Mouse (Mus musculus) liver, embryonic 16.5 days (tissue): ENCODE data around the gene Cstf3. TPM values are rescaled to one million over a fixed set of nuclear protein-coding genes. Genes with fewer than 3 reads are reported as not detected.

Experiments used
- ATAC-seq: fragments of 200-750 bp; cut with Nextera tagmentation; 2 replicates; pipeline ENCODE4 v1.8.0; 2017; ENCODE audit warnings: low read depth, mild to moderate bottlenecking, moderate number of reproducible peaks, moderate library complexity
- H3K27ac ChIP-seq: fragments of 300-500 bp; sonication (generic); 2 replicates; pipeline ENCODE4 v1.5.1; 2014; ENCODE audit warnings: mild to moderate bottlenecking, low read length
- H3K27me3 ChIP-seq: fragments of 300-500 bp; sonication (generic); 2 replicates; pipeline ENCODE4 v1.6.1; 2014; ENCODE audit warnings: low read depth, low read length, mixed read lengths; ENCODE audit not compliant: control insufficient read depth, insufficient read depth
- H3K36me3 ChIP-seq: fragments of 300-500 bp; sonication (generic); 2 replicates; pipeline ENCODE4 v1.6.1; 2014; ENCODE audit warnings: mild to moderate bottlenecking; ENCODE audit not compliant: control insufficient read depth, insufficient read depth
- H3K4me1 ChIP-seq: fragments of 300-500 bp; sonication (generic); 2 replicates; pipeline ENCODE4 v1.6.1; 2014; ENCODE audit warnings: low read depth, low read length, mixed read lengths; ENCODE audit not compliant: control insufficient read depth
- H3K4me2 ChIP-seq: fragments of 300-500 bp; sonication (generic); 2 replicates; pipeline ENCODE4 v1.6.1; 2014; ENCODE audit warnings: low read depth, low read length, mixed read lengths
- H3K4me3 ChIP-seq: fragments of 300-500 bp; sonication (generic); 2 replicates; pipeline ENCODE4 v1.5.1; 2014; ENCODE audit warnings: low read depth, mild to moderate bottlenecking, low read length
- H3K9ac ChIP-seq: fragments of 300-500 bp; sonication (generic); 2 replicates; pipeline ENCODE4 v1.6.1; 2014; ENCODE audit warnings: low read depth, low read length
- H3K9me3 ChIP-seq: fragments of 300-500 bp; sonication (generic); replicated peaks from 2 replicates; pipeline ENCODE4 v1.6.1; 2016; ENCODE audit warnings: low read length; ENCODE audit not compliant: control insufficient read depth
- WGBS: fragments of 180-500 bp; shearing (Covaris S2); extraction: QIAGEN DNeasy Blood & Tissue Kit; methylation state at CpG from one replicate; pipeline ENCODE4 v1.1.7; 2014; ENCODE audit not compliant: insufficient replicate concordance; 5-methylcytosine and 5-hydroxymethylcytosine counted together
- polyA plus RNA-seq: library from polyadenylated mRNA; unstranded; fragments of >200 nt; fragmentation: Nextera tagmentation; extraction: Ambion mirVana; gene quantifications from 2 replicates; pipeline ENCODE4 v1.2.1, GENCODE M21; 2015

Gene Cstf3
- polyA plus RNA-seq, 1 experiment from 2014 or later = 21.9 TPM

GRCm38 (mm10) chr2:104576216-104576615 lies 14.1 kb upstream of the Cstf3 start:
- no peak for ATAC-seq
- WGBS = 76% methylated on average over 5 of the region's 5 CpGs
- no peak overlapping the region for H3K27ac ChIP-seq

GRCm38 (mm10) chr2:104578021-104578420 lies 12.3 kb upstream of the Cstf3 start:
- Histone ChIP-seq H3K4me3 (no peak overlapping the region), H3K9me3 (no peaks in the 10 kb centered on the region), H3K27me3 (no peaks in the 10 kb centered on the region), H3K4me1 (no peaks in the 10 kb centered on the region; the same call in 1 of the 2 replicates), H3K36me3 (no peaks in the 10 kb centered on the region), H3K27ac (no peak overlapping the region), H3K9ac (no peak overlapping the region), H3K4me2 (no peak overlapping the region)
- peak; percentile 79 for ATAC-seq
- WGBS = 35% methylated on average over 5 of the region's 5 CpGs

More at GRCm38 (mm10) chr2:104576216-104576615, 14.1 kb upstream of the Cstf3 start:
- no peak overlapping the region for H3K4me3 ChIP-seq
- no peaks in the 10 kb centered on the region for H3K9me3 ChIP-seq
- H3K27me3 ChIP-seq = no peaks in the 10 kb centered on the region
- no peaks in the 10 kb centered on the region for H3K36me3 ChIP-seq
- no peak overlapping the region for H3K9ac ChIP-seq
- H3K4me1 ChIP-seq = no peaks in the 10 kb centered on the region; the same call in 1 of the 2 replicates
- no peak overlapping the region for H3K4me2 ChIP-seq

- no peaks in the 10 kb centered on the region for H3K36me3 ChIP-seq
- H3K4me1 ChIP-seq = peaks cover 3% of the 10 kb centered on the region
- H3K9ac ChIP-seq = no peak overlapping the region
- H3K9me3 ChIP-seq = no peaks in the 10 kb centered on the region
- H3K27me3 ChIP-seq = no peaks in the 10 kb centered on the region
- H3K4me3 ChIP-seq = no peak overlapping the region
- H3K4me2 ChIP-seq = no peak overlapping the region
- ATAC-seq = no peak
- no peak overlapping the region for H3K27ac ChIP-seq
- WGBS = 67% methylated on average over 5 of the region's 5 CpGs
Observed at GRCm38 (mm10) chr2:104578836-104579604, 11.3 kb upstream of the Cstf3 start.

GRCm38 (mm10) chr2:104579784-104580446 lies 10.4 kb upstream of the Cstf3 start:
- H3K4me2 ChIP-seq = no peak overlapping the region
- H3K9ac ChIP-seq = no peak overlapping the region
- no peak overlapping the region for H3K27ac ChIP-seq
- ATAC-seq = no peak
- no peaks in the 10 kb centered on the region for H3K27me3 ChIP-seq
- 68% methylated on average over 7 of the region's 7 CpGs for WGBS
- H3K4me1 ChIP-seq = peaks cover 3% of the 10 kb centered on the region
- no peak overlapping the region for H3K4me3 ChIP-seq
- no peaks in the 10 kb centered on the region for H3K9me3 ChIP-seq
- no peaks in the 10 kb centered on the region for H3K36me3 ChIP-seq

- Histone ChIP-seq H3K4me2 (no peak overlapping the region), H3K36me3 (no peaks in the 10 kb centered on the region)
- no peak for ATAC-seq
Observed at GRCm38 (mm10) chr2:104581281-104581879, 8.9 kb upstream of the Cstf3 start.

GRCm38 (mm10) chr2:104583032-104583431 lies 7.3 kb upstream of the Cstf3 start:
- peak; percentile 33 for ATAC-seq
- Histone ChIP-seq H3K36me3 (no peaks in the 10 kb centered on the region), H3K9ac (no peak overlapping the region), H3K4me1 (peaks cover 3% of the 10 kb centered on the region), H3K4me2 (no peak overlapping the region), H3K4me3 (no peak overlapping the region), H3K27me3 (no peaks in the 10 kb centered on the region), H3K27ac (no peak overlapping the region), H3K9me3 (no peaks in the 10 kb centered on the region)
- 43% methylated on average over 6 of the region's 6 CpGs for WGBS

More at GRCm38 (mm10) chr2:104581281-104581879, 8.9 kb upstream of the Cstf3 start:
- peaks cover 3% of the 10 kb centered on the region for H3K4me1 ChIP-seq
- no peak overlapping the region for H3K9ac ChIP-seq
- H3K9me3 ChIP-seq = no peaks in the 10 kb centered on the region
- H3K27ac ChIP-seq = no peak overlapping the region
- H3K4me3 ChIP-seq = no peak overlapping the region
- WGBS = 64% methylated on average over 9 of the region's 9 CpGs
- no peaks in the 10 kb centered on the region for H3K27me3 ChIP-seq

GRCm38 (mm10) chr2:104584226-104584625 lies 6.1 kb upstream of the Cstf3 start:
- H3K4me3 ChIP-seq = no peak overlapping the region
- H3K4me1 ChIP-seq = peaks cover 5% of the 10 kb centered on the region
- H3K36me3 ChIP-seq = no peaks in the 10 kb centered on the region
- H3K27ac ChIP-seq = no peak overlapping the region
- no peaks in the 10 kb centered on the region for H3K27me3 ChIP-seq
- H3K9ac ChIP-seq = no peak overlapping the region
- no peak for ATAC-seq
- H3K4me2 ChIP-seq = no peak overlapping the region
- no peaks in the 10 kb centered on the region for H3K9me3 ChIP-seq
- WGBS = 74% methylated on average over 7 of the region's 7 CpGs

GRCm38 (mm10) chr2:104585645-104586044 lies 4.7 kb upstream of the Cstf3 start:
- Histone ChIP-seq H3K36me3 (no peaks in the 10 kb centered on the region), H3K4me2 (no peak overlapping the region), H3K4me1 (peaks cover 9% of the 10 kb centered on the region), H3K4me3 (no peak overlapping the region), H3K9me3 (no peaks in the 10 kb centered on the region), H3K27me3 (no peaks in the 10 kb centered on the region), H3K27ac (no peak overlapping the region), H3K9ac (no peak overlapping the region)
- 20% methylated on average over 2 of the region's 2 CpGs for WGBS
- ATAC-seq = no peak

- Histone ChIP-seq H3K9me3 (no peaks in the 10 kb centered on the region), H3K36me3 (no peaks in the 10 kb centered on the region), H3K27ac (no peak overlapping the region), H3K27me3 (no peaks in the 10 kb centered on the region), H3K4me2 (no peak overlapping the region), H3K4me1 (peaks cover 17% of the 10 kb centered on the region), H3K4me3 (no peak overlapping the region), H3K9ac (no peak overlapping the region)
- no peak for ATAC-seq
- WGBS = 81% methylated on average over 5 of the region's 5 CpGs
Observed at GRCm38 (mm10) chr2:104588552-104588951, 1.8 kb upstream of the Cstf3 start.
